Mouse (Mus musculus): ENCODE measurements around the gene Znrf2. TPM values are rescaled to one million over a fixed set of nuclear protein-coding genes. Genes with fewer than 3 reads are reported as not detected.

Gene Znrf2
- total RNA-seq, 2 experiments from 2014 or later = 12.6 to 14.9 TPM

DNA sequence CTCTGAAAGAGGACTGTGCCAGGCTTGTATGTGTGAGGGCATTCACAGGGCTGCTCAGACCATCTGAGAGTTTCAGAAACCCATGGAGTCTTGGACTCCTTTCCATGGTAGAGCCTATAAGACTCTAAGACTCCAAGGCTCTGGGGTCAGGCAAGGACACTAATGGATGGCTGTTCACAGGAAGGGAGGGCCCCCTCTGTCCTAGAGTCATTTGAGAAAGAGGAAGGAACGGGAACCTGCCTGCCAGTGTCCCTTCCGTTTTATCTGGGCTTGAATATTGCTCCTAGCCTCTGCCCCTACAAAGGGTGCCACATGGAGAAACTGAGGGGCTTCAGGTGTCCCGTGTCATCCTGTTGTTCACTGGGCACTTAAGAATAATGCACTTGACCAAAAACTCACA lies 117.2 kb downstream of the Znrf2 start:
- Histone ChIP-seq H3K4me3 (no peak overlapping the region), H3K27ac (peak overlapping the region; percentile 63)
- intact Hi-C loops (cut with DNase I) = no loop called here
- no peak for DNase-seq
- no peak for TF ChIP-seq CTCF (IDR thresholded peaks at IDR 0.05)

DNA sequence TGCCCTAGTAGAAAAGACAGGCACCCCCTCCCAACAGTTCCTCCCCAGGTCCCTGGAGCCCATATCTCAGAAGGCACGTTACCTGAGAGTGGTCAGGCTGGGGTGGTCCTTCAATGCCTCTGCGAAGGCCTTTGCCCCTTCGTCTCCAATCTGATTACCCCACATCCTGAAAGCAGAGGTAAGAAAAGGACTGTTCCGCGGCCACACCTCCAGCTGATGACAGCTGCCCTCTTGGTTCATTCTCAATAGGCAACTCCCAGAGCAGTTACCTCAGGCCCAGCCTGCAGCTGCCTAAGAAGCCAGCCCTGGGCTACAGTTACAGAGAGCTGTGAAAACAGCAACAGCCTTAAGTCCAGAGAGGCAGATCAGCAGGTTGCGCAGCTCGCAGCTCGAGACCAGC lies 117.6 kb downstream of the Znrf2 start:
- no peak for TF ChIP-seq CTCF (IDR thresholded peaks at IDR 0.05)
- intact Hi-C loops (cut with DNase I) = no loop called here
- Histone ChIP-seq H3K27ac (peak overlapping the region; percentile 63), H3K4me3 (no peak overlapping the region)
- no peak for DNase-seq

DNA sequence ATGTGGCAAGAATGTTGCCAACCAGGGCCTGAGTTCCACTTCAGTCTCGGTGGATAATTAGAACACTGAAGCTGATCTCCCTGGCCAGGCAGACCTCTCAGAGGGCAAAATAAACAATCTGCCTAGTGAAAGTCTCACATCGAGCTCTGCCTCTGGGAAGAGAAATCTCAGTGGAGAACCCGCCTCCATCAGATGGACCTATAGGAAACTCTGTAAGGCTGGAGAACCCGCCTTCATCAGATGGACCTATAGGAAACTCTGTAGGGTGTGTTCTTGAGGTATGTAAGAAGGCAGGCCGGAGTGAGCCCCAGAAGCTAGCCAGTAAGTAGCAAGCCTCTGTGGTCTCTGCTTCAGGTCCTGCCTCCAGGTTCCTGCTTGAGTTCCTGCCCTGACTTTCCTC lies 118.2 kb downstream of the Znrf2 start:
- Histone ChIP-seq H3K4me3 (no peak overlapping the region), H3K27ac (peak overlapping the region; percentile 63)
- no peak for DNase-seq
- TF ChIP-seq CTCF (IDR thresholded peaks at IDR 0.05) = no peak
- intact Hi-C loops (cut with DNase I) = no loop called here

DNA sequence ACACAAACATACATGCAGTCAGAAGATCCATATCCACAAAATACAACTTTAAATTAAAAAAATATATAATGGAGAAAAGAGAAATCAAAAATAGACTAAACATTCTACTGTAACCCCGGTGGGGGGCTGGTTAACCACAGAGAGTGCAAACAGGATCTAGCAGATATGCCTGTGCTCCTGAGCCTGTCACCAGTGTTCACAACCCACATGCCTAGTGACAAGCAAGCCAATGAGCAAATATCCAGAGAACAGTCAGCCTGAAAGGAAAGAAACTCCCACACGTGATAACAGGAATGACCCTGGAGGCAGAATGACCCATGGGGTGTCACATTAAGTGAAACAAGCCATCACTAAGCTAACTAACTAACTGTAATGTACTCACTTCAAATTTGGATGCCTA lies 119.8 kb downstream of the Znrf2 start:
- Histone ChIP-seq H3K4me3 (no peak overlapping the region), H3K27ac (no peak overlapping the region)
- intact Hi-C loops (cut with DNase I) = no loop called here
- TF ChIP-seq CTCF (IDR thresholded peaks at IDR 0.05) = no peak
- no peak for DNase-seq

DNA sequence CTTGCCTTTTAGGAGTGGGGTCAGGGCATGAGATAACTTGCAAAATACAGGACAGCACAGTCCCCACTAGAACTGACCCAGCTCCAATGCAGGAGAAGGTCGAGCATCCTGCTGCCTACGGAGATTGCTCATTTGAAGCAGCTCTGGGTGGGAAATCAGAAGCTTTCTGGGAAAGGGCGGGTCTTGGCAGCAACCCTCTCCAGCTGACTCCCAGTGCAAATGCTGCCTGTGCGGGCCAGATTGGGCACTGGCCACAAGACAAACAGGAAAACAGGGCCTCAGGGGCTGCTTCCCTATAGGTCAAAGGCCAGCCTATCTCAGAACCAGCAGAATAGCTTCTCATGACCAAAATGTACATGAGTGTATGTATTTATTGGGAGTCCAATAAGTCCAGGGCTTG lies 122.9 kb downstream of the Znrf2 start:
- Histone ChIP-seq H3K4me3 (peak overlapping the region; percentile 19; the same call in 1 of the 2 replicates), H3K27ac (peak overlapping the region; percentile 72)
- intact Hi-C loops (cut with DNase I) = no loop called here
- DNase-seq = peak; percentile 71
- no peak for TF ChIP-seq CTCF (IDR thresholded peaks at IDR 0.05)

DNA sequence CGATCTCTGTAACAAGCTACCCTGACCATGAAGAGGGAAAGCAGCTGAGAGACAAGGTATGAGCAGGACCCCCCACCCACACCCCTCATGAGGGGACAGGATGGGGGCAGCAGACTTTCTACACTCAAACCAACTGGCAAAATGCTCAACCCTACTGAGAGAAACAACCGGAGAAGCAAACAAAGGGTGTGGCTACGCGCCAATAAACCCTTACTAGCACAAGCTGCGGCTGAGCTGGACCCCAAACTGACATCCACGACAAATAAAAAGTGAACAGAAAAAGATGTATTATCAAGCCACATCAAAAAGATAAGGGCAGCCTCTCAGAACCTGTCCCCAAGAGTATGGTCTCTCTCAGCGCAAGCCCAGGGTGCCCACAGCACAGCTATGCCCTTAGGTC lies 123.4 kb downstream of the Znrf2 start:
- DNase-seq = no peak
- intact Hi-C loops (cut with DNase I) = no loop called here
- Histone ChIP-seq H3K4me3 (peak overlapping the region; percentile 36; the same call in 1 of the 2 replicates), H3K27ac (peak overlapping the region; percentile 72)
- TF ChIP-seq CTCF (IDR thresholded peaks at IDR 0.05) = no peak

DNA sequence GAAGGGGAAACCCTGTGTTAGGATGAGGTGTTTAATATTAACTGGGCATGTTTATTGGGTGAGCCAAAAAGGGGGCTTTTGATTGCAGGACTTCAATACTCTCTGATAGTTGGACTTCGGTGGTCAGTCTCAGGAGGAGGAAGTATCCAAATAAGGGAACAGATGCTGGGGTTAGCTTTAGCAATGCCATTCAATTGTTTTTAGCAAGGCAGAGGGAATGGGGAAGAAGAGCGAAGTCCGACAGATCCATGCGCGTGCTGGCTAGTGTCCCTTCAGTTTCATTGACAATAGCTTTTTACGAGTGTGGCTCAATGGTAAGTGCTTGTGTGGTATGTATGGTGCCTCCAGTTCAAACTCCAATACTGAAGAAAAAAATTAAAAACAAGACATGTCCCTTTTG lies 124.4 kb downstream of the Znrf2 start:
- intact Hi-C loops (cut with DNase I) = no loop called here
- DNase-seq = no peak
- no peak overlapping the region for H3K4me3 ChIP-seq
- TF ChIP-seq CTCF (IDR thresholded peaks at IDR 0.05) = no peak
- H3K27ac ChIP-seq = peak overlapping the region; percentile 72; the same call in 1 of the 2 replicates

Other genes starting within 250 kb of the Znrf2 start
- 1 to 10 TPM; 3.3 to 4.0 TPM for gene Plekha8, start 221.8 kb upstream of the Znrf2 start, total RNA-seq (2021)
- gene Fkbp14, start 219.6 kb upstream of the Znrf2 start, total RNA-seq (2021) = 1 to 10 TPM; 3.4 to 6.3 TPM
- gene Mturn, start 135.3 kb upstream of the Znrf2 start, total RNA-seq (2021) = 1 to 10 TPM; 6.3 to 9.8 TPM
- 1 to 10 TPM; 7.6 to 9.1 TPM for gene Nod1, start 155.7 kb downstream of the Znrf2 start, total RNA-seq (2021)
- 10 to 100 TPM in 1 of 2 experiments, 1 to 10 TPM in 1; 9.6 to 11.0 TPM for gene Ggct, start 176.0 kb downstream of the Znrf2 start, total RNA-seq (2021)
- gene Gars, start 221.1 kb downstream of the Znrf2 start, total RNA-seq (2021) = 10 to 100 TPM; 60.2 to 61.6 TPM